Mouse (Mus musculus): ENCODE measurements at regions not wholly inside any gene's neighbourhood (a gene's known extent, or its start where the extent isn't known, plus 50 kb on each side); places are given as distances from the start of the nearest gene placed in this dataset.

- no peaks in the 10 kb centered on the region for H3K27me3 ChIP-seq (ENCODE audit: control insufficient read depth, insufficient read depth, low read length, poor library complexity, severe bottlenecking)
- H3K9ac ChIP-seq (ENCODE audit: low read depth, poor library complexity, severe bottlenecking), result no peak overlapping the region
- no peak overlapping the region for H3K4me3 ChIP-seq (ENCODE audit: low read depth, low read length)
- TF ChIP-seq CTCF (IDR thresholded peaks at IDR 0.05; ENCODE audit: low read depth, low read length) (no peak), POLR2A (IDR thresholded peaks at IDR 0.05; ENCODE audit: insufficient read depth, low read length) (no peak), EP300 (IDR thresholded peaks at IDR 0.05; ENCODE audit: insufficient read depth, low read depth, low read length) (no peak)
- no peak overlapping the region for H3K27ac ChIP-seq (ENCODE audit: insufficient read depth, low read length)
- H3K4me1 ChIP-seq (ENCODE audit: control insufficient read depth, insufficient read depth, low read length), result no peaks in the 10 kb centered on the region
- H3K9me3 ChIP-seq (replicated peaks; ENCODE audit: control insufficient read depth, insufficient read depth, low read length, poor library complexity, severe bottlenecking), result no peaks in the 10 kb centered on the region
- no peaks in the 10 kb centered on the region for H3K36me3 ChIP-seq (ENCODE audit: control insufficient read depth, insufficient read depth, low read length, poor library complexity, severe bottlenecking)
Observed at GRCm38 (mm10) chr8:126646604-126647311, 53.0 kb upstream of the Irf2bp2 start.

- H3K4me3 ChIP-seq (ENCODE audit: low read depth, low read length), result no peak overlapping the region
- no peaks in the 10 kb centered on the region for H3K36me3 ChIP-seq (ENCODE audit: control insufficient read depth, insufficient read depth, low read length, poor library complexity, severe bottlenecking)
- H3K27me3 ChIP-seq (ENCODE audit: control insufficient read depth, insufficient read depth, low read length, poor library complexity, severe bottlenecking), result no peaks in the 10 kb centered on the region
- H3K4me1 ChIP-seq (ENCODE audit: control insufficient read depth, insufficient read depth, low read length), result no peaks in the 10 kb centered on the region
- H3K27ac ChIP-seq (ENCODE audit: insufficient read depth, low read length), result no peak overlapping the region
- no peak overlapping the region for H3K9ac ChIP-seq (ENCODE audit: low read depth, poor library complexity, severe bottlenecking)
- H3K9me3 ChIP-seq (replicated peaks; ENCODE audit: control insufficient read depth, insufficient read depth, low read length, poor library complexity, severe bottlenecking), result no peaks in the 10 kb centered on the region
- TF ChIP-seq EP300 (IDR thresholded peaks at IDR 0.05; ENCODE audit: insufficient read depth, low read depth, low read length) (no peak), POLR2A (IDR thresholded peaks at IDR 0.05; ENCODE audit: insufficient read depth, low read length) (no peak), CTCF (IDR thresholded peaks at IDR 0.05; ENCODE audit: low read depth, low read length) (no peak)
Observed at GRCm38 (mm10) chr8:126644179-126644578, 50.4 kb upstream of the Irf2bp2 start.
